Mouse (Mus musculus) liver, embryonic 14.5 days (tissue): ENCODE measurements around the gene Zdhhc1. TPM values are rescaled to one million over a fixed set of nuclear protein-coding genes. Genes with fewer than 3 reads are reported as not detected.

Experiments used
- ATAC-seq: fragments of 200-750 bp; cut with Nextera tagmentation; 2 replicates; pipeline ENCODE4 v1.8.0; 2017; ENCODE audit warnings: moderate number of reproducible peaks, mild to moderate bottlenecking, moderate library complexity; ENCODE audit not compliant: insufficient read depth
- DNase-seq, 3 experiments: peaks; one replicate each; pipeline ENCODE4 v3.0.0-alpha.2; 2012 to 2013; ENCODE audit warnings: low read depth in 3 of 3, low spot score in 3 of 3
- H3K27ac ChIP-seq: fragments of 300-500 bp; sonication (generic); 2 replicates; pipeline ENCODE4 v1.5.1; 2014; ENCODE audit warnings: moderate library complexity, mild to moderate bottlenecking, control low read depth, inconsistent platforms
- H3K27me3 ChIP-seq: fragments of 300-500 bp; sonication (generic); 2 replicates; pipeline ENCODE4 v1.6.1; 2014; ENCODE audit warnings: mild to moderate bottlenecking, low read length, moderate library complexity; ENCODE audit not compliant: control insufficient read depth, insufficient read depth
- H3K36me3 ChIP-seq: fragments of 300-500 bp; sonication (generic); replicated peaks from 2 replicates; pipeline ENCODE4 v1.6.1; 2014; ENCODE audit warnings: low read depth; ENCODE audit not compliant: control insufficient read depth, insufficient read depth
- H3K4me1 ChIP-seq, 2 experiments: fragments of 200-500 bp in 1 of 2; fragments of 300-500 bp in 1 of 2; sonication (generic) in 1 of 2; replicated peaks; 2 replicates each; pipeline ENCODE4 v1.6.1; 2012 to 2014; ENCODE audit warnings: antibody characterized with exemption in 1 of 2, inconsistent platforms in 1 of 2, low read length in 1 of 2; ENCODE audit not compliant: control insufficient read depth in 2 of 2, insufficient read depth in 2 of 2
- H3K4me2 ChIP-seq: fragments of 300-500 bp; sonication (generic); 2 replicates; pipeline ENCODE4 v1.6.1; 2014; ENCODE audit warnings: low read depth, mild to moderate bottlenecking, control low read depth, moderate library complexity
- H3K4me3 ChIP-seq, 2 experiments: fragments of 200-500 bp in 1 of 2; fragments of 300-500 bp in 1 of 2; sonication (generic) in 1 of 2; 2 replicates each; pipeline ENCODE4 v1.5.1; 2012 to 2014; ENCODE audit warnings: low read depth in 2 of 2, low read length in 2 of 2, mild to moderate bottlenecking in 2 of 2, control low read depth in 1 of 2, inconsistent platforms in 1 of 2, moderate library complexity in 1 of 2; ENCODE audit not compliant: insufficient read depth in 1 of 2
- H3K9ac ChIP-seq: fragments of 300-500 bp; sonication (generic); replicated peaks from 2 replicates; pipeline ENCODE4 v1.6.1; 2014; ENCODE audit warnings: mild to moderate bottlenecking, control low read depth, moderate library complexity
- H3K9me3 ChIP-seq: fragments of 300-500 bp; sonication (generic); 2 replicates; pipeline ENCODE4 v1.6.1; 2016; ENCODE audit warnings: low read length, mixed read lengths; ENCODE audit not compliant: control insufficient read depth
- CTCF ChIP-seq: IDR thresholded peaks from 2 replicates; pipeline ENCODE4 v1.5.1; 2016; ENCODE audit warnings: antibody characterized with exemption, low read depth, control low read depth
- EP300 ChIP-seq: IDR thresholded peaks from 2 replicates; pipeline ENCODE4 v1.6.1; 2016; ENCODE audit warnings: antibody characterized with exemption, low read depth
- WGBS: fragments of 180-500 bp; shearing (Covaris S2); extraction: QIAGEN DNeasy Blood & Tissue Kit; methylation state at CpG from one replicate; pipeline ENCODE4 v1.1.7; 2014; ENCODE audit not compliant: insufficient replicate concordance; 5-methylcytosine and 5-hydroxymethylcytosine counted together
- polyA plus RNA-seq, 2 experiments: library from polyadenylated mRNA; depleted of rRNA in 1 of 2; stranded (reverse) in 1 of 2; unstranded in 1 of 2; fragments of >200 nt; fragmentation: Nextera tagmentation in 1 of 2; extraction: Ambion mirVana in 1 of 2; gene quantifications; 2 replicates each; pipeline versions ENCODE4 v1.2.1 to v1.2.3; 2012 to 2014

The Zdhhc1 gene
- polyA plus RNA-seq, 2 experiments, result 0.90 to 2.2 TPM

- Histone ChIP-seq H3K27me3 (no peaks in the 10 kb centered on the region; the same call in 1 of the 2 replicates), H3K36me3 (no peaks in the 10 kb centered on the region), H3K4me1 (no peaks in the 10 kb centered on the region), H3K9ac (no peak overlapping the region), H3K4me3 (no peak overlapping the region), H3K4me2 (no peak overlapping the region), H3K27ac (no peak overlapping the region), H3K9me3 (no peaks in the 10 kb centered on the region)
- TF ChIP-seq EP300 (no peak), CTCF (no peak)
- no peak for DNase-seq
- WGBS, result 59% methylated on average over 13 of the region's 13 CpGs
- no peak for ATAC-seq
Observed at GRCm38 (mm10) chr8:105461085-105461803, 35.5 kb downstream of the Zdhhc1 start.

GRCm38 (mm10) chr8:105455218-105455617, 41.5 kb downstream of the Zdhhc1 start:
- peaks cover 0 to 7% of the 10 kb centered on the region in 2 experiments for H3K4me1 ChIP-seq
- no peaks in the 10 kb centered on the region for H3K9me3 ChIP-seq
- no peak for TF ChIP-seq EP300
- TF ChIP-seq CTCF, result no peak
- DNase-seq (no peak), ATAC-seq (no peak)
- H3K4me3 ChIP-seq, result peak overlapping the region in 1 of 2 experiments; percentile 5; a peak in 1 of 4 replicates
- no peaks in the 10 kb centered on the region; the same call in 1 of the 2 replicates for H3K27me3 ChIP-seq
- WGBS, result 7% methylated on average over 10 of the region's 10 CpGs
- H3K9ac ChIP-seq, result peak overlapping the region; percentile 14
- H3K27ac ChIP-seq, result no peak overlapping the region
- no peaks in the 10 kb centered on the region for H3K36me3 ChIP-seq
- peak overlapping the region; percentile 43 for H3K4me2 ChIP-seq

GRCm38 (mm10) chr8:105454088-105454487, 42.6 kb downstream of the Zdhhc1 start:
- H3K4me2 ChIP-seq, result no peak overlapping the region
- WGBS, result 54% methylated on average over 5 of the region's 5 CpGs
- DNase-seq (no peak), ATAC-seq (no peak)
- no peak overlapping the region for H3K4me3 ChIP-seq
- peaks cover 8 to 16% of the 10 kb centered on the region in 2 experiments for H3K4me1 ChIP-seq
- TF ChIP-seq EP300, result no peak
- no peak for TF ChIP-seq CTCF
- no peaks in the 10 kb centered on the region for H3K36me3 ChIP-seq
- H3K9me3 ChIP-seq, result no peaks in the 10 kb centered on the region
- no peaks in the 10 kb centered on the region for H3K27me3 ChIP-seq
- H3K27ac ChIP-seq, result no peak overlapping the region
- H3K9ac ChIP-seq, result no peak overlapping the region

- Histone ChIP-seq H3K4me3 (no peak overlapping the region), H3K4me1 (peaks cover 15 to 22% of the 10 kb centered on the region in 2 experiments), H3K36me3 (no peaks in the 10 kb centered on the region), H3K4me2 (no peak overlapping the region), H3K9ac (no peak overlapping the region), H3K27me3 (no peaks in the 10 kb centered on the region), H3K9me3 (no peaks in the 10 kb centered on the region), H3K27ac (no peak overlapping the region)
- ATAC-seq, result no peak
- no peak for DNase-seq
- no peak; the same call in 1 of the 2 replicates for TF ChIP-seq CTCF
- no peak for TF ChIP-seq EP300
- 41% methylated on average over 5 of the region's 5 CpGs for WGBS
Observed at GRCm38 (mm10) chr8:105453296-105453695, 43.4 kb downstream of the Zdhhc1 start.

GRCm38 (mm10) chr8:105451903-105452603, 44.6 kb downstream of the Zdhhc1 start:
- 61% methylated on average over 15 of the region's 15 CpGs for WGBS
- H3K27me3 ChIP-seq, result no peaks in the 10 kb centered on the region
- H3K36me3 ChIP-seq, result no peaks in the 10 kb centered on the region
- H3K4me1 ChIP-seq, result peaks cover 24 to 31% of the 10 kb centered on the region in 2 experiments
- H3K9me3 ChIP-seq, result no peaks in the 10 kb centered on the region
- no peak overlapping the region for H3K4me2 ChIP-seq
- TF ChIP-seq EP300 (no peak), CTCF (no peak)
- no peak overlapping the region for H3K4me3 ChIP-seq
- DNase-seq (no peak), ATAC-seq (no peak)
- no peak overlapping the region for H3K27ac ChIP-seq
- H3K9ac ChIP-seq, result no peak overlapping the region
